Mouse (Mus musculus) heart, adult 18-20 months (tissue): ENCODE results near the gene Cdkal1. TPM values are rescaled to one million over a fixed set of nuclear protein-coding genes. Genes with fewer than 3 reads are reported as not detected.

Experiments
- DNase-seq, 2 experiments: peaks; one replicate each; pipeline ENCODE4 v3.0.0; 2021 to 2022; ENCODE audit warnings: mixed read lengths in 1 of 2
- total RNA-seq, 2 experiments: library from RNA; stranded (reverse); gene quantifications; 2 replicates each; pipeline ENCODE4 v1.2.3; 2021

Cdkal1 gene
- total RNA-seq, 2 experiments from 2014 or later: 25.8 to 32.5 TPM

GRCm38 (mm10) chr13:29810780-29811179 lies 44.7 kb downstream of the Cdkal1 start:
- DNase-seq: no peak

GRCm38 (mm10) chr13:29808383-29808782 lies 47.1 kb downstream of the Cdkal1 start:
- DNase-seq: no peak

- DNase-seq: no peak
These were observed 47.5 kb downstream of the Cdkal1 start for GRCm38 (mm10) chr13:29807930-29808329.

DNA sequence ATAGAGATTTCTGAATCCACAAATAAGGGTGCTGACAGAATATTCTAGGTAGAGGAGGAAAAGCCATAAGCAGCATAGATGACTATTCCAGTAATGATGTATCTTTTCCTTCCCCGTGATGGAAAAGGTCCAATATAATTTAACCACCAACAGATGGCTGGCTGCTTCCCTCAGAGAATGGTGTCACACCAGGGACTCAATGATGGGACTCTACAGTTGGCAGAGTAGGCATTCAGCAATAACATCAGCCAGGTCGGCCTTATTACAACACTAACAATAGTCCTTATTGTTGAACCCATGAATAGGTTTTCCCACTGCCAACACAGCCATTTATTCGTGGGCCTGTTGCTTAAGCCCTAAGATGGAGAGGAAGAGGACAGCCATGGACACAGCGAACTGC lies 48.6 kb downstream of the Cdkal1 start:
- DNase-seq: no peak

GRCm38 (mm10) chr13:29805296-29805695 lies 50.2 kb downstream of the Cdkal1 start:
- no peak for DNase-seq

DNA sequence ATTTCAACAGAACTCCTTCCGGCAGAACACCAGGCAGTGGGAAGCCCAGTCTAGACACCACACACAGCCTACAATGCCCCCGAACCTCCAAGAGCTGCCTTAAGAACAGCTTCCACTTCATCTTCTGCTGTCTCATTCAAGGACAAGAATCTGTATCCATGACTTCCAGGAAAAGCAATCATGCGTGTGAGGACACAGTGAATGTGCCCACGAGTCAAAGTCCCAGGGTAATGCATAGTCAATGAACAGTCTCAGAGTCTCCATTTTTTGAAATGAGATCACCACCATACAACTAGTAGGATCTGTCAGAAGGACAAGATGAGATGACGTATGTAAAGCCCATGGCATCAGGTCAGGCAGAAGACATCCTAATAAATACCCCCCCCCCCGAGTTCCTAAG lies 51.4 kb downstream of the Cdkal1 start:
- DNase-seq: no peak

- no peak for DNase-seq
These were observed 52.8 kb downstream of the Cdkal1 start for GRCm38 (mm10) chr13:29802699-29803098.

GRCm38 (mm10) chr13:29800078-29800477 lies 55.4 kb downstream of the Cdkal1 start:
- DNase-seq: no peak

DNA sequence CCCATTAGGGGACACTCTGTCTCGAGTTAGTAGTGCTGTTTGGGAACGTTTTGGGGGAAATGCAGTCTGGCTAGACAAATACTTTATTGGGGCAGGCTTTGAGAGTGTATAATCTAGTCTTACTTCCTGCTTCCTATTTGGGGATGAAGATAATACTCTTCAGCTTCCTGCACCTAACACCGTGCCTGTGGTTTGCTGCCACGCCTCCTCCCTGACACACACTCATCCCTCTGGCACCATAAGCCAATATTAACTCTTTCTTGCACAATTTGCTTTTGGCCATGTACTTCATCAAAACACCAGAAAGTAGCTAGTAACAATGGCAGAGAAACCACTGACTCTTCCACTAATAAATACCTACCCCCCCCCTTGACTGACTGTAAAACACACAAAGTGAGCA lies 63.4 kb downstream of the Cdkal1 start:
- no peak for DNase-seq

- DNase-seq: no peak
These were observed 64.0 kb downstream of the Cdkal1 start for GRCm38 (mm10) chr13:29791439-29791838.

DNA sequence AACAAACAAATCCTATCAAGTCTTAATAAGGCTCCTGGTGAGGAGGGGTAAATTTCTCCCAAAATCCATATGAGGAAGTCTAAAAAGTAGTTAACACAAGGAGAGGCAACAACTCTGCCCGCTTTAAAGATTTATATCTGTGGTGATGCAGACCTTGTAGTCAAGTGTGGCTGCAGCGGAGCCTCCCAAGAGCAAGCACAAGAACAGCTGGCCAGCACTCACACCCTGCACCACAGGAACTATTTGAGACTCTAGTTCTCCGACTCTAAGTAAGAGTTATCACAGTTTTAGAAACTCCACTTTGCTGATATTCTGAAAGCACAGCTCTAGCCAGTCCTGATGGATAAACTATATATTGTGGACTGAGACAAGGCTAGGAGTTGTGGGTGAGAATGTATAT lies 68.5 kb downstream of the Cdkal1 start:
- no peak for DNase-seq

GRCm38 (mm10) chr13:29784894-29785293 lies 70.6 kb downstream of the Cdkal1 start:
- no peak for DNase-seq

DNA sequence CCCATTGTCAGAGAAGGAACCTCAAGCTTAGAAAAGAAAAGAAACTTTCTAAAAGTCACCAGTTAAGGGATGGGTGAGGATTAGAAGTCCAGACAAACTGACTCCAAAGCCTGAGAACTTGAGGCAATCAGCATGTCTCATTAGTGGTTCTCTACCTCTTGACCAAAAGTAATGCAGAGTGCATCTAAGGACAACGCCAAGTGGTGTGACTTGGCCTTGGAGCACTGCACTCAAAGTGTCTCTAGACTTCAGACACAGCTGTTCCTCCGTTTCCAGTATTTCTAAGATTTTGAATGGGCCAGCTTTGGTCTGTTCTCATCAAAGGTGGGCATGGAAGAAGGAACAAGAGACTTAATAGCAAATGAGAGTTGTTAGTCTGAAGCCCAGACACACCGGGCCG lies 74.1 kb downstream of the Cdkal1 start:
- peak; percentile 14 to 26 for DNase-seq

- DNase-seq: peak; percentile 38 to 46
These were observed 74.8 kb downstream of the Cdkal1 start for GRCm38 (mm10) chr13:29780713-29781112.

DNA sequence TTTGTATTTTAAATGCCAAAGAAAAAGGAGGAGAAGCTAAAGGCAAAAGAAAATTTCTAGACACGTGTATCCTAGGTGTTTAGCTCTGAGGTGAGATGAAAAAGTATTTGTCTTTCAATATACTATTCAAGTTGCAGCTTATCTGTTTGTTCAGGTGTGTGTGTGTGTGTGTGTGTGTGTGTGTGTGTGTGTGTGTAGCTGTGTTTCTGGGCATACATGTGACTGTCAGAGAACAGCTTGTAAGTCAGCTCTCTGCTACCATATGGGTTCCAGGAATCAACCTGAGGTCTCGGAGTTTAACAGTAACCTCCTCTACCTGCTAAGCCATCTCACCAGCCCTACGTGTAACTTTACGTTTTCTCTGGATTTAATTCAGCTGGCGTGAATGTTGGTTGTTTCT lies 76.0 kb downstream of the Cdkal1 start:
- DNase-seq: no peak

DNA sequence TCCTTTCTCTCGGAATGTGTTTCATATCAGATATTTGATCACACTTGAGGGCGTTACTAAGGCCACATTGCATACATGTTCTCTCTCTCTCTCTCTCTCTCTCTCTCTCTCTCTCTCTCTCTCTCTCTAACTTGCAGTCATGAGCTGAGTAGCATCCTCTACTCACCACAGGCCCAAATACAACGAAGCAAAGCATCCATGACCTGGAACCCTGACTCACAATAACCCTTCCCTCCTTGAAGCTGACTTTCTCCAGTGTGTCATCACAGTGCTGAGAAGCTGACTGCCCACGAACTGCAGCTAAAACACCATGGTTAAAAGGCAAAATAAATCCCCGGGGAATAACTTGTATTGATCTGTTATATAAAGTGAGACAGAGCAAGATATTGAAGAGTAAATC lies 76.4 kb downstream of the Cdkal1 start:
- no peak for DNase-seq

GRCm38 (mm10) chr13:29778124-29778523 lies 77.3 kb downstream of the Cdkal1 start:
- DNase-seq: no peak

GRCm38 (mm10) chr13:29777225-29777624 lies 78.2 kb downstream of the Cdkal1 start:
- DNase-seq: no peak

GRCm38 (mm10) chr13:29775603-29776230 lies 79.8 kb downstream of the Cdkal1 start:
- DNase-seq: no peak

DNA sequence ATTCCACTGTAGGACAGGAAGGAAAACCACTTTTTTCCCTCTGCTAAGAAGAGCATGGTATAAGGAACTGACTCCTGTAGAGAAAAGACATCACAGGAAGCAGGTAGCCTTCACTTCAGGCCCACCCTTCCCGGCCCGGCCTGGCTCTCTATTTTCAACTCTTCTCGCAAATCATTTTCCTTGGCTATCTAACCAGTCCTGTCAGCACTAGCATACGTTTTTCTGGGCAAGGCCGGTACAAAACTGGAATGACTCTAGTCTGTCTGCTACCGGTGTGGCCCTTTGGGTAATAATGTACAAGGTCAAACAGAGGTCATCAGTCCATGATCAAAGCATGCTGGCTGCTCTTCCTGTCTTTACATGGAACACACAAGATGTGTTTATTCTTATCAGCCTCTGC lies 81.9 kb downstream of the Cdkal1 start:
- no peak for DNase-seq

DNA sequence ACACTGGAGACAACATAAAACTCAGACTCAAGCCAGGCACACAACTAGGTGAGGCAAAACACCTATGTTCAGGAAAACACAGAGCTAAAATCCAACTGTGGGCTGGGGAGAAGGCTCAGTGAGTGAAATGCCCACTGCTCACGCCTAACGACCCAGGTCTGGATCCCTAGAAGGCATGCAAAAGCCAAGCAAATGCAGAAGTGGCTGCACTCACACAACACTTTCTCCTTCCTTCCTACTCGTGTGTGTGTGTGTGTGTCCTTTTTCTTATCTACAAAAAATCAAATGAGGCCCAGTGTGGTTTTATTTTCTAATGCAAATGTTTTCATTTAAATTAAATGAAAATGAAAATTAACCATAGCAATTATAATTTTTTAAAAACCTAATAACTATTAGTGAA lies 82.5 kb downstream of the Cdkal1 start:
- no peak for DNase-seq

- DNase-seq: peak; percentile 36 to 51
These were observed 85.6 kb downstream of the Cdkal1 start for GRCm38 (mm10) chr13:29769647-29770436.

DNA sequence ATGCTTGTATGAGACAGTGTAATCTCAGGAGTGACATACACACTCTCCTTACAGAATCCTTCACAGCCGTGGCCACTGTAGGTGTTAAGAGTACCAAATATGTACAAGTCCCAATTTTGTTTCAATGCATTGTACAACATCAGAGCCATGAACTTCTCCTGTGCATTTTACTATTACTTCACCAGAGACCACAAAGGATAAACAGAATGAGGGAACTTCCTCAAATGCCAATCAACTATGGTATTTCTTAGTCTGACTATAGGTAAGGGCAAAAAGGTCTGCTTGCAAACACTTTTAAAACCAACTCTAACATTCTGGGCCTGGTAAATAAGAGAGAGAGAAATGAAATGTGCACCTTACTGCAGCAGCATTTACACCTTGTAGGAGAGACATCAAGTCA lies 87.4 kb downstream of the Cdkal1 start:
- no peak for DNase-seq

DNA sequence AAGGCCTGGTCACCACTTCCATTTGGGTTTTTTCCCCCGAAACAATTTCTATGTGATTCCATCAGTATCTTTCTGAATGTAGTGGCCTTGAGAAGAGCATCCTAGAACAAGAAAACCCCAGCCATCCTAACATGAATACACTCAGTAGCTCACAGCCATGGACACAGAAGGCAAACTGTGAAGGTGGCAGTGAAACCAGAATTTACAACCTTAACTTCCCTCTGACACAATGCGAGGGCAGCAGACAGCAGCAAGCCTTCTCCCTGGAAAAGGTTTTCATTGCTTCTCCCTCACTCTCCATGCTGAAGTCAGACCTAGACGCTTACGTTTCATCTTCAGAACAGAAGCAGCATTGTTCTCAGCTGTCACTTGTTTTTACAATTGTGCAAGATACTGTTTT lies 87.9 kb downstream of the Cdkal1 start:
- no peak for DNase-seq
